Mouse (Mus musculus): ENCODE measurements around the gene Tcp10c. TPM values are rescaled to one million over a fixed set of nuclear protein-coding genes. Genes with fewer than 3 reads are reported as not detected.
"Not testable (repeated sequence)": the region's sequence is repeated elsewhere in the genome, so short reads cannot be mapped to it uniquely, and the experiment has no call there.

Tcp10c gene
- polyA plus RNA-seq, 1 experiment from 2014 or later: not detected

GRCm38 (mm10) chr17:13368658-13369057 lies 14.3 kb downstream of the Tcp10c start:
- not testable (repeated sequence) for H3K9ac ChIP-seq (ENCODE audit: low read depth, low read length); H3K27me3 ChIP-seq (replicated peaks; ENCODE audit: control insufficient read depth, insufficient read depth, low read length); H3K4me1 ChIP-seq (replicated peaks; ENCODE audit: control insufficient read depth, insufficient read depth, low read length); H3K36me3 ChIP-seq (ENCODE audit: control insufficient read depth, insufficient read depth, low read length); H3K27ac ChIP-seq (ENCODE audit: low read depth, low read length); H3K4me2 ChIP-seq; H3K4me3 ChIP-seq (ENCODE audit: low read depth, low read length); H3K9me3 ChIP-seq (ENCODE audit: control insufficient read depth, low read length); DNase-seq (ENCODE audit: low spot score)
- 90% methylated on average over 7 of the region's 7 CpGs for WGBS
- ATAC-seq (replicated peaks; ENCODE audit: low FRiP score): peak; percentile 24; the same call in 1 of the 2 replicates

DNA sequence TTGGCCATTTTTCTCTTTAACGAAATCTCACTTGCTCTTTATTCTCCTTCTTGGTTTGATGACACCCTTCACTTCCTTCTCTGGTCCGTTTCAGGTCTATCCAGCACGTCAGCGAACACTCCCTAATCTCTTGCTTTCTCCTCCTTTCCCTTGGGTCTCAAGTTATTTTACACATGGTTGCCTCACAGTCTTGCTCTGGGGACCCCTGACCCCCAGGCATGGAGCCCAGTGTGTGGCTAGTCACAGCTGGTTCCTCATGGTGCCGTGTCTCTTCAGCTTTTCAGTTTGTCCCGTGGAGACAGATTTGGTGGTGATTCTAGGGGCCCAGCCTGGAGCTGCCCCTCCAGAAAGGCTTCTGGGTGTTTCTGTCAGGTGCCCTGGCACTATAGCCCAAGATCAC lies 16.4 kb downstream of the Tcp10c start:
- 81% methylated on average over 3 of the region's 6 CpGs for WGBS
- not testable (repeated sequence) for H3K4me3 ChIP-seq (ENCODE audit: low read depth, low read length); H3K4me2 ChIP-seq; H3K9me3 ChIP-seq (ENCODE audit: control insufficient read depth, low read length); H3K9ac ChIP-seq (ENCODE audit: low read depth, low read length); H3K4me1 ChIP-seq (replicated peaks; ENCODE audit: control insufficient read depth, insufficient read depth, low read length); ATAC-seq (replicated peaks; ENCODE audit: low FRiP score); H3K36me3 ChIP-seq (ENCODE audit: control insufficient read depth, insufficient read depth, low read length); DNase-seq (ENCODE audit: low spot score); H3K27ac ChIP-seq (ENCODE audit: low read depth, low read length); H3K27me3 ChIP-seq (replicated peaks; ENCODE audit: control insufficient read depth, insufficient read depth, low read length)

DNA sequence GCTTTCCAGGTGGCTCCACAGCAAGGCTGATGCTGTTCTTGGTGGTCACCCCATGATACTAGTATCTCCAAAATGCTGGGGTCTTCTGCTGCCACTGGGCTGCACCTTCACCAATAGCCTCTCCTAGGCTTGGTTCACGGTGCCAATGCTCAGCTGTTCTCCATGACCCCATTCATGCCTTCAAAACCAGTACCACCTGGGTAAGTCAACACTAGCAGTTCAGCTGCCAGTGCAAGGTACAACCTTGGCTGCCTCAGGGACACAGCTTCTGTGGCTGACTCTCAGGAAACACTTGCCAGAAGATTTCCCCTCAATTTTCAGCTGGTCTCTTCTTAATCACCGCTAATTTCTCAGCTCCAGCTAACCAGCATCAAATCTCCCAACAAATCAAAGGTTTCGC lies 24.0 kb downstream of the Tcp10c start:
- DNase-seq (ENCODE audit: low spot score); H3K9me3 ChIP-seq (ENCODE audit: control insufficient read depth, low read length); H3K4me3 ChIP-seq (ENCODE audit: low read depth, low read length); ATAC-seq (replicated peaks; ENCODE audit: low FRiP score); H3K4me2 ChIP-seq; H3K9ac ChIP-seq (ENCODE audit: low read depth, low read length); H3K27me3 ChIP-seq (replicated peaks; ENCODE audit: control insufficient read depth, insufficient read depth, low read length); H3K4me1 ChIP-seq (replicated peaks; ENCODE audit: control insufficient read depth, insufficient read depth, low read length); H3K36me3 ChIP-seq (ENCODE audit: control insufficient read depth, insufficient read depth, low read length); H3K27ac ChIP-seq (ENCODE audit: low read depth, low read length): not testable (repeated sequence)
- 72% methylated on average over 3 of the region's 3 CpGs for WGBS

DNA sequence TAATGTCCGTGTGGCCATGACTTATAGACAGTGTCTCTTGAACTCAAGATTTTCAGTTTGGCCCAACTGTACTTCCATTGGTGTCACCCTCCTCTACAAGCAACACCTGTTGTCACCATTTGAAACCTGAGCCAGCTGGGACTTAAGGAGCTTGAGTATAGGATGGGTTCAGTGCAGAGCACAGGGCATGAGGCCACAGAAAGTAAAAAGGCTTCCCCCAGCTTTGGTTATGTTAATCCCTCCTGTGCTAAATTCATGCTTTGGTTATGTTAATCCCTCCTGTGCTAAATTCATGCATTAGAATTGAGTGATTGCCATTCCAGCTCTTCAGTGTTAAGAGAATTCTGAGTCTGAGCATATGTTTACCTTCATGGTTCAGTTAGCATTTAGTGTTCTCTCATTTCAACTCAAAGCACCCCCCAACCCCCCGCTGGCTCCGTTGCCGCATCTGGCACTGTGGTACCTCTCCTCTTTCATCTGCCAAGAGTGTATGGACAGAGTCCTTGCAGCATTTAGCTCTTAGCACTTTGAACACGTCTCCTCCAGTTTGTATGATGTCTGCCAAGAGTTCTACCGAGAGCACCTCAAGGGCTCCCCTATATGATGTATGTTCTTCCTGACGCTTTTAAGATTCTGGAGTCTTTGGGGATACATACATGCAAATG lies 25.7 kb downstream of the Tcp10c start:
- ATAC-seq (replicated peaks; ENCODE audit: low FRiP score): peak; percentile 1; the same call in 1 of the 2 replicates
- H3K9ac ChIP-seq (ENCODE audit: low read depth, low read length); H3K27ac ChIP-seq (ENCODE audit: low read depth, low read length); H3K9me3 ChIP-seq (ENCODE audit: control insufficient read depth, low read length); DNase-seq (ENCODE audit: low spot score); H3K4me3 ChIP-seq (ENCODE audit: low read depth, low read length); H3K36me3 ChIP-seq (ENCODE audit: control insufficient read depth, insufficient read depth, low read length); H3K4me1 ChIP-seq (replicated peaks; ENCODE audit: control insufficient read depth, insufficient read depth, low read length); H3K4me2 ChIP-seq; H3K27me3 ChIP-seq (replicated peaks; ENCODE audit: control insufficient read depth, insufficient read depth, low read length): not testable (repeated sequence)
- 76% methylated on average over 5 of the region's 7 CpGs for WGBS

- H3K27me3 ChIP-seq (replicated peaks; ENCODE audit: control insufficient read depth, insufficient read depth, low read length); H3K36me3 ChIP-seq (ENCODE audit: control insufficient read depth, insufficient read depth, low read length); H3K27ac ChIP-seq (ENCODE audit: low read depth, low read length); H3K4me1 ChIP-seq (replicated peaks; ENCODE audit: control insufficient read depth, insufficient read depth, low read length); H3K4me3 ChIP-seq (ENCODE audit: low read depth, low read length); H3K9ac ChIP-seq (ENCODE audit: low read depth, low read length); DNase-seq (ENCODE audit: low spot score); ATAC-seq (replicated peaks; ENCODE audit: low FRiP score); H3K9me3 ChIP-seq (ENCODE audit: control insufficient read depth, low read length); H3K4me2 ChIP-seq: not testable (repeated sequence)
- WGBS: 86% methylated on average over 2 of the region's 2 CpGs
These were observed 26.9 kb downstream of the Tcp10c start for GRCm38 (mm10) chr17:13381286-13381685.

GRCm38 (mm10) chr17:13391020-13391419 lies 36.6 kb downstream of the Tcp10c start:
- H3K4me3 ChIP-seq (ENCODE audit: low read depth, low read length); H3K4me1 ChIP-seq (replicated peaks; ENCODE audit: control insufficient read depth, insufficient read depth, low read length); H3K27me3 ChIP-seq (replicated peaks; ENCODE audit: control insufficient read depth, insufficient read depth, low read length); ATAC-seq (replicated peaks; ENCODE audit: low FRiP score); H3K36me3 ChIP-seq (ENCODE audit: control insufficient read depth, insufficient read depth, low read length); H3K9me3 ChIP-seq (ENCODE audit: control insufficient read depth, low read length); H3K9ac ChIP-seq (ENCODE audit: low read depth, low read length); H3K27ac ChIP-seq (ENCODE audit: low read depth, low read length); H3K4me2 ChIP-seq; DNase-seq (ENCODE audit: low spot score): not testable (repeated sequence)
- WGBS: no CpG with 5 or more reads among the region's 4 CpGs

- ATAC-seq (replicated peaks; ENCODE audit: low FRiP score); H3K4me2 ChIP-seq; H3K4me1 ChIP-seq (replicated peaks; ENCODE audit: control insufficient read depth, insufficient read depth, low read length); DNase-seq (ENCODE audit: low spot score); H3K4me3 ChIP-seq (ENCODE audit: low read depth, low read length); H3K27ac ChIP-seq (ENCODE audit: low read depth, low read length); H3K9ac ChIP-seq (ENCODE audit: low read depth, low read length); H3K36me3 ChIP-seq (ENCODE audit: control insufficient read depth, insufficient read depth, low read length); H3K27me3 ChIP-seq (replicated peaks; ENCODE audit: control insufficient read depth, insufficient read depth, low read length): not testable (repeated sequence)
- WGBS: 81% methylated on average over 4 of the region's 5 CpGs
- peaks cover 12% of the 10 kb centered on the region for H3K9me3 ChIP-seq (ENCODE audit: control insufficient read depth, low read length)
These were observed 45.6 kb downstream of the Tcp10c start for GRCm38 (mm10) chr17:13399961-13400360.

DNA sequence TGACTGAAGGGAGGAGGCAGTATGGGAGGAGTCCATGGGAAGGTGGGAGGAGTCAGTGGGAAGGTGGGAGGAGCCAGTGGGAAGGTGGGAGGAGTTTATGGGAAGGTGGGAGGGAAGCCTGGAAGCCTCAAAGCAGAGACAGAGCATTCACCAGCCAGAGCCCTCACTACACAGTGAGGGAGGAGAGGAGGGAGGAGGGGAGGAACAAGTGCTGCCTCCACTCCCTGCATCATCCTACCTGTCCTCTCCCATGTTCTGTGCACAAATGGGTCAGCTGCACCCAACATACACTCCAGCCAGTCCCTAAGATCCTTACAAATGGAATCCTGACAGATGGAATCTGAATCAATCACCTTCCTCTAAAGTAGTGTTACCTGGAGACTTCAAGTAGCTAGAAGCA lies 47.7 kb downstream of the Tcp10c start:
- H3K9me3 ChIP-seq (ENCODE audit: control insufficient read depth, low read length): peaks cover 14% of the 10 kb centered on the region
- not testable (repeated sequence) for H3K4me1 ChIP-seq (replicated peaks; ENCODE audit: control insufficient read depth, insufficient read depth, low read length); DNase-seq (ENCODE audit: low spot score); H3K4me2 ChIP-seq; H3K27ac ChIP-seq (ENCODE audit: low read depth, low read length); H3K36me3 ChIP-seq (ENCODE audit: control insufficient read depth, insufficient read depth, low read length); H3K4me3 ChIP-seq (ENCODE audit: low read depth, low read length); H3K9ac ChIP-seq (ENCODE audit: low read depth, low read length); H3K27me3 ChIP-seq (replicated peaks; ENCODE audit: control insufficient read depth, insufficient read depth, low read length); ATAC-seq (replicated peaks; ENCODE audit: low FRiP score)

GRCm38 (mm10) chr17:13403527-13404131 lies 49.3 kb downstream of the Tcp10c start:
- ATAC-seq (replicated peaks; ENCODE audit: low FRiP score): not testable (repeated sequence)
- WGBS: 74% methylated on average over 5 of the region's 5 CpGs

More at GRCm38 (mm10) chr17:13403527-13404131, 49.3 kb downstream of the Tcp10c start:
- DNase-seq (ENCODE audit: low spot score); H3K36me3 ChIP-seq (ENCODE audit: control insufficient read depth, insufficient read depth, low read length); H3K27ac ChIP-seq (ENCODE audit: low read depth, low read length); H3K4me3 ChIP-seq (ENCODE audit: low read depth, low read length); H3K4me1 ChIP-seq (replicated peaks; ENCODE audit: control insufficient read depth, insufficient read depth, low read length); H3K4me2 ChIP-seq; H3K9ac ChIP-seq (ENCODE audit: low read depth, low read length); H3K27me3 ChIP-seq (replicated peaks; ENCODE audit: control insufficient read depth, insufficient read depth, low read length): not testable (repeated sequence)
- H3K9me3 ChIP-seq (ENCODE audit: control insufficient read depth, low read length): peaks cover 11% of the 10 kb centered on the region
